Mouse (Mus musculus) liver (tissue): Measurements from ENCODE around the gene S100a3.

Source experiments
- DNase-seq: peaks from one replicate; pipeline ENCODE4 v3.0.0-alpha.2; 2020; ENCODE audit warnings: mixed read lengths

Gene S100a3

DNA sequence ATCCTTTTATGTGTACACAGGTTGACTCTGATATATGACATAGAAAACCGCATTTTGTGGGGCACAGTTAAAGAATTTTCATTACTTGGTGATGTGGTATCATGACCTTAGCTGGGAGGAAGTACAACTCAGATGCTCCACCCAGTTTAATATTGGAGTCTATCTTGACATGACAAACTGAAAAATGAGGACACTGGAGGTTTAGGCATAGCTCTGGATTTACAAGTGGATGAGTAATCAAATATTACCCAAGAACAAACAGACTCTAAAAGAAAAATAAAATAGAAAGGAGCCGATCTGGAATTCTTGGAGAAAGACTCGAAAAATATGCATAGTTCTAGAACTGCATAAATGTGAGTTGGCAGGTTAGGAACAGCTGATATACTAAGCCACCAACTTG, 14.9 kb downstream of the S100a3 start:
- no peak for DNase-seq

DNA sequence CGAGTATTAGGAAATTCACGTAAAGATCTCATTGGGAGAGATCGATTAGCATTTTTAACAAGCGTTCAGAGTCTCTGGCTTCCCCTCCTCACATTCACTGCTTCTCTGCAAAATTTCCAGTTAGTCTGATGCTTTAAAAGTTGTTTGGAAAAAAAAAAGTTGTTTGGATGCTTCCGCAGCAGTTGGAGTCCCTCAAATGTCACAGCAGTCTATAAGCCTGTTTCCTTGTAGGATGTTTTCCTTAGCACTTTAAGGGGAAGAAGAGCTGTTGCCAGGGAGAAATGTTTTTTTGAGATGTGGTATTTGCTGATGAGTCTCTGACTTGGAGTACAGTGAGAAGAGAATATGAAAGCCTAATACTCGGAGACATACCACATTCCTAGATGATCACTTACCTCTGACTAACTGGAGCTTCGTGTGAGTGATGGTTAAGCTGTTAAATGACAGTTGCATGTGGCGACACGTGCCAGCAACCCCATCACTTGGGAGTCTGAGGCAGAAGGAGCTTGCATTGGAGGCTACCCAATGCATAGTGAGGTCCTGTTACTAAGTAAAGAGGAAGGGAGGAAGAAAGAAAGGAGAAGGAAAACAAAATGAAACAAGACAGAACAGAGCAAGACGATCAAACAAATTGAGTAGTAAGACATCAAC, 16.1 kb downstream of the S100a3 start:
- DNase-seq = no peak

DNA sequence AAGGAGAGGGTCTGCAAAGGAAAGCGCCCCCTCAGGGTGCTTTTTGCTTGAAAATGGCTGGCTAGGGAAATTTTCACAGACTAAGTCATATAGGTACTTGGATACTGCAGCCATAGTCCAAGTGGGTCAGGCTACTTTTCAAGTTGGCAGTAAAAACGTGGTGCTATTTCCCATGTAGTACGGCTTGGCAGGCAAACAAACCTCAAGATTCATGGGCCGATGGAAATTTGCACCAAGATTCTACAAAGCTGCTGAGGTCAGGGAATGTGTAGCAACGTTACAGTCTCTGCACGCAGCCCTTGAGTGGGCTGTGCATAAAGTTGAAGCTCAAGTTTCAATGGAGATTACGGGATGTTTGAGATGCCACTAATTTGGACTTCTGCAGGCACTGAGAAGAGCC, 19.1 kb downstream of the S100a3 start:
- no peak for DNase-seq

- no peak for DNase-seq
Measured at GRCm38 (mm10) chr3:90581141-90581540, 20.8 kb downstream of the S100a3 start.

GRCm38 (mm10) chr3:90582156-90582555, 21.8 kb downstream of the S100a3 start:
- DNase-seq = no peak

DNA sequence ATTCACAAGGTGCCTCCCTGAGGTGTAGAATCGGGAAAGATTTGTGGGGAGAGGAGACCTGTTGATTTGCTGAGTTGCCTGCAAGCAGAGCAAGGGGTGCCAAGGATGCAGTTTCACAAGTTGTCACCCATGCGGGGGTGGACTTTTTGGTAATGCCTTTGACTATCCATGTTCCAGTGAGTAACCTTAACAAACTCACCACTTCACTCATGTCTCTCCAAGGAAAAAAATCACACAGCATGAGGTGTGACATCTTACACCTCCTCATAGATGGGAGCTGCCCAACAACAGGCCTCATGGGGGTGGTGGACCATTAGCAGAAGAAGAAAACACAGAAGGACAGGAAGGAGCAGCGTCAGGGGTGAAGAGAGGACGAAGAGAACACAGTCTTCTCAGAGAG, 22.2 kb downstream of the S100a3 start:
- no peak for DNase-seq

DNA sequence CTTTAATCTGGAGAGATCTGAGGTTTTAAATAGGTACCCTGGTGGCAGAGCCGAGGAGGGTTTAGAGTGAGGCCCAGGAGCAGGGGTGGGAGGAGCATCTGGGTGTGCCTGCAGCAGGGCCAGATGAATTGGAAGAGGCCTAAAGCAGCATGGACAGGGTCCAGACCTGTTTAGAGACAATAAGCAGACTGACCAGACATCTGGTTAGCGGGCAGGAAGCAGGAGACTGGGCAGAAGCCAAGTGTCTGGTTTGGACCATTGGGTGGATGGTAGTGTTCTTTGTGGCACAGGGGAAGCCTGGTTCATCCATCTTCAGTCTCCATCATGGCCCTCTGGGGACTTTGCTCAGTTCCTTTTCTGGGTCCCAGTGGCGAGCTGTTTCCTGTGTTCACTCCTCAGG, 23.5 kb downstream of the S100a3 start:
- DNase-seq = no peak

- peak; percentile 43 for DNase-seq
Measured at GRCm38 (mm10) chr3:90585595-90585994, 25.2 kb downstream of the S100a3 start.

DNA sequence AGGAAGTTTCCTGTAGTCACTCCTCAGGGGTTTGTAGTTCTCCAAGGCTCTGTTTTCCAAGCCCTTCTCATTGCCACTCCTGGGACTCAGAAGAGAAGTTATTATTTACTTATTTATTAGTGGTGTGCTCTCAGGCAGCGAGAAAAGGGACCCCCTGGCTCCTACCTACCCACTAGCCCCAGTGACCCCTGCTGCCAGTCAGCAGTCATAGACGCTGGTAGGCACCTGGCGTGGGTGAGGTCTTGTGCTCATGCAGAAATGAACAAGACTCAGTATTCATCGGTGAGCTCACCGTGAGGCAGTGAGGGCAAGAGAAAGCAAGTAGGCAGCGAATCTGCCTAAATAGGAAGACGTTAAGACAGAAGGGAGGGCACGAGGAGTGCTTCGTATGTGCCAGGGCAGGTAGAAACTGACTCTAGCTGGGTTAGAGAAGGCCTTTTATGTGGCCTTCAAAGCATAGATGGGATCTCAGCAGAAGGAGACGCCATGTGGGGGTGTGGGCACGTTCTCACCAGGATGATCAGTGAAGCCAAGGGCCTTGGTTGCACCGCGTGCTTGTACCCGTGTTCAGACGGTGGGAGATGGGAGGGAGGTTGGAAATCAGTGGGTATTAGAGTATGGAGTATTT, 25.8 kb downstream of the S100a3 start:
- DNase-seq = no peak

DNA sequence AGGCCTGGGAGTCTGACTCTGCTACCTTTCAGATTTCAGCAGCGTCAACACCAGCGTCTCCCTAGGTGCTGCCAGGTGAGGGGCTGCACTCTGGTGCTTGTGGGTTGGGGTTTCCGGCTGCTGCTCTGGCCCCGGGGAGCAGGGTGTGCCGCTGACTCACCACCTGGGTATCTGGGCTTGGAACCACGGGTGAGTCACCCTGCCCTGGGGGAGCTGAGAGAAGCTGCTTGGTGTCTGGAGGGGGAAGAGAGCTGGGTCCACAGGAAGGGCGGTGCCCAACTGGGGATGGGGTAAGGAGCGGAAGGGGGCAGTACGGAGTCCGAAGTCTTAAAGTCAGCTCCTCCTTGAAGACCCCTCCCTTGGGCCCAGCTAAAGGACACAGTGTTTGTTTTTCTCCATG, 26.5 kb downstream of the S100a3 start:
- peak; percentile 43 for DNase-seq

DNA sequence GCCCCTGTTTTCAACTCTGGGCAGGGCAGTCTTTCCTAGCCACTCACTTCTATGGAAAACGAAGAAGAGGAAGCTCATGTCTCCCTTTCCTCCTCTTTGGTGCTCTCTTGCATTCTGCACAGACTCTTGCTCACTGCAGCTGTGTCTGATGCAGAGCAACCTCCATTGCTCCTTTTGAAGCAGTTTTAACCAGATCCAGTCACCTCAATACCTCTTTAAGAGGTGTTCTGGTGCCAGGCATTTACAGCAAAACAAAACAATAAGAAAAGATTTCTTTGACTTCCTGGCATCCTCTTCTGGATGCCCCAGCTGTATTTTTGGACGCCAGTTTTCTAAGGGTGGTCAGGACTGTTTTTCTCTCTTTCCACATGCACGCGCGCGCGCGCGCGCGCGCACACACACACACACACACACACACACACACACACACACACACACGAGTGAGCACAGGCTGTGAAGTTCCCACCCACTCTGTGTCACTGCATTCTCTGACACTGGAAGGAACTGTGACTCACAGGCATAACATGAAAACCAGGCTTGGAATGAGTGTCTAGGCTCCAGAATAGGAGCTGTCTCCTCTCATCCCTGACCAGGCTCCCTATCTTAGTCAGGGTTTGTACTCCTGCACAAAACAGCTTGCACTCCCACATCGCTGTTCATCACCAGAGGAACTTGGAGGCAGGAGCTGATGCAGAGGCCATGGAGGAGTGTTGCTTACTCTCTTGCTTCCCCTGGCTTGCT, 27.2 kb downstream of the S100a3 start:
- DNase-seq = no peak

- no peak for DNase-seq
Measured at GRCm38 (mm10) chr3:90589390-90589789, 29.0 kb downstream of the S100a3 start.

- DNase-seq = no peak
Measured at GRCm38 (mm10) chr3:90589947-90590346, 29.6 kb downstream of the S100a3 start, which contains the start of gene S100a2. TSS of gene S100a2 (plus strand) at chr3:90590247.

DNA sequence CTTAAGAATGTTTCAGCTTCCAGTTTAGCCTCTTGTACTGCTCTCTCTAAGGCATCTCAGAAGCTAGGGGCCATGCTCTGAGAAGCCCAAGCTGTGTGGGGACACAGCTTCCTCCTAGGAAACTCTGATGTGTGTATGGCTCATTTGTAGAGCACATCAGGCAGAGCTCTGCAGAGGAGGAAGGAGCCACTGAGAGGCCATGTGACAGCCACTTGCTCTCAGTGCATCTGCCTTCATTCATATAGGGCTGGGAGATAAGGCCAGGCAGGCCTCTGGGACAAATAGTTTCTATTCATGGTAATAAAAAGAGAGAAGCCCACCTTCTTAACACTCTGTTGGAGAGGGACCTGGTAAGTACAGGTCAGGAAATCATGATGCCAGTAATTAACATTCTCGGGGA, 34.1 kb downstream of the S100a3 start:
- DNase-seq = no peak

GRCm38 (mm10) chr3:90595556-90595955, 35.2 kb downstream of the S100a3 start:
- no peak for DNase-seq

- no peak for DNase-seq
Measured at GRCm38 (mm10) chr3:90596810-90597209, 36.4 kb downstream of the S100a3 start.

GRCm38 (mm10) chr3:90597736-90598135, 37.4 kb downstream of the S100a3 start:
- no peak for DNase-seq

GRCm38 (mm10) chr3:90598212-90598611, 37.8 kb downstream of the S100a3 start:
- DNase-seq = no peak

GRCm38 (mm10) chr3:90599401-90599800, 39.0 kb downstream of the S100a3 start:
- no peak for DNase-seq

GRCm38 (mm10) chr3:90600036-90600435, 39.7 kb downstream of the S100a3 start:
- no peak for DNase-seq

DNA sequence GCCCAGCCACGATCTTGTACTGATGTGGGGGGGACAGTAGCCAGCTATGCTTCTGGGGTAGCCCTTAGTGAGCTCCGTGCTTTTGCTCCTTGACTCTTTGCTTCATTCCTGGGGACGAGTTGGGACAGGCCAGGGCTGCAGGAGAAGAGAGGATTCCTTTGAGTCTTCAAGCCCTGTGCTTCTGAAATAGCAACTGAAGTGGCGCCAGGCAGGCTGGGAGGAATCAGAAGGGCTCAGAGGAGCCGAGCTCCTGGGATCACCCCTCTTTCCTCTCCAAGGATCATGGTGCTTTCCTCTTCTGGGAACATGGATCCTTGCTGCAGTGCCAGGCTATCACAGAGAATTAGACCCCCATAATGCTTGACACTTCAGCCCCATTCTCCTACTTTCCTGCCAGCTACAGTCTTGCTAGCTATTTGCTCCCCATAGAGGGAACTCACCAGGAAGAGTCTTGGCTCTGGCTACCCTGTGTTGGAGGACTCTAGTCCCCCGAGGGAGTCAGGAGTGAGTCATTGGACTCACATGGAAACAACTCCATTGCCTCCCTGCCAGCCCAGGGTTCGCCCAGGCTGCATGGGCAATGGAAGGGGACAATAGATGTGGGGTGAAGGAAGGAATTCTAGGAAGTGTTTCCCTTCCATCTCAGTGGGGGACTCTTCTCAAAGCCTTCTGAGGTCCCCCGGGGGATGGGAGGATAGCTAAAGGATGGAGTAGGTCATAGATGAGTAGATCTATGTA, 40.2 kb downstream of the S100a3 start:
- DNase-seq = no peak

DNA sequence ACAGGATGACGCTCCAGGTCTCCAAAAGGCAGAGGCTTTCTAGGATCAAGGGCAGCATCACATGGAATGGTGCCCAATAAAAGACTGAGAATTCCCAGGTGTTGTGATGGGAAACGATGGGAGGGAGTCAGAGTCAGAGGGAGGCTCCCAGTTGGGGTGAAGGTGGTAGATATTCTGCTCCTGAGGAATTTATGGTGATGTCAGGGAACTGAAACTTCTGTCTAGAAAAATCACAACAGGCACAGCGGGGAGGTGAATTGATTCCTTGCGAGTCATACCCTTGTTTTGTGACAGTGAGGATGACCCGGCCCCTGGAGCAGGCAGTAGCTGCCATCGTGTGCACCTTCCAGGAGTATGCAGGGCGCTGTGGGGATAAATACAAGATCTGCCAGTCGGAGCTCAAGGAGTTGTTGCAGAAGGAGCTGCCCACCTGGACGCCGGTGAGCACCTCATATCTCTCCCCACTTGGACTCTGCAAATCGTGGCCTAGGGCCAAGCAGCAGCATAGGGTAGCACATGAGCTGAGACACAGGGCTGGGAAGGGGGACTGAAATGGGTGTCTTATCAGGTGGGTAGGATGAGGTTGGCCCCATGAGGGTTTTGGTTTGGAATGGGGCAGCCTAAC, 41.2 kb downstream of the S100a3 start, which contains the start of gene Gm42674:
TSS of gene Gm42674 (plus strand) at position 419 of the 625 bp plus-strand sequence.
- no peak for DNase-seq

DNA sequence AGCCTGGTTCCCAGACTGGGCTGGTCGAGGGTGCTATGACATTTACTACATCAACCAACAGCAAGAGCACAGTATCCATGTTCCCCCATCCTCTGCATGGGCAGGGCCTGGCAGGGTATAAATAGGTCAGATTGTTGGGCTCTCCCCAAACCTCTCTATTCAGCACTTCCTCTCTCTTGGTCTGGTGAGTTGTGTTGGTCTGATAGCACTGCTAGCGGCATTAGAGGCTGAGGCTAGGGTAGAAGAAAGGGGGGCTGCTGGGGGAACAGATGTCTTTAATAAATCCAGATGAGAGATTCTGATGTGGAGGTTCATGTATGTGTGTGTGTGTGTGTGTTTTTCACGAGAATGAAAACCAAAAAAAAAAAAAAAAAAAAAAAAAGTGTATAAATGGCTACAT, 43.2 kb downstream of the S100a3 start, which contains the start of gene S100a4:
TSS of gene S100a4 (plus strand) at position 149 of the 400 bp plus-strand sequence.
- no peak for DNase-seq
